Mouse (Mus musculus) ovary, postnatal 14 days (tissue): ENCODE data around the gene Smim7.

Source experiments
- DNase-seq: peaks from one replicate; pipeline ENCODE4 v3.0.0; 2022; ENCODE audit warnings: low spot score

Smim7 gene

GRCm38 (mm10) chr8:72547122-72547801, 23.6 kb downstream of the Smim7 start:
- peak; percentile 18 for DNase-seq

- no peak for DNase-seq
Measured at GRCm38 (mm10) chr8:72539234-72539633, 31.7 kb downstream of the Smim7 start.

GRCm38 (mm10) chr8:72534888-72535287, 36.0 kb downstream of the Smim7 start:
- no peak for DNase-seq

- no peak for DNase-seq
Measured at GRCm38 (mm10) chr8:72532103-72532502, 38.8 kb downstream of the Smim7 start.

- no peak for DNase-seq
Measured at GRCm38 (mm10) chr8:72521888-72522287, 49.0 kb downstream of the Smim7 start.

GRCm38 (mm10) chr8:72517421-72517988, 53.4 kb downstream of the Smim7 start:
- no peak for DNase-seq
